Mouse (Mus musculus): ENCODE measurements at regions not wholly inside any gene's neighbourhood (a gene's known extent, or its start where the extent isn't known, plus 50 kb on each side); places are given as distances from the start of the nearest gene placed in this dataset.

DNA sequence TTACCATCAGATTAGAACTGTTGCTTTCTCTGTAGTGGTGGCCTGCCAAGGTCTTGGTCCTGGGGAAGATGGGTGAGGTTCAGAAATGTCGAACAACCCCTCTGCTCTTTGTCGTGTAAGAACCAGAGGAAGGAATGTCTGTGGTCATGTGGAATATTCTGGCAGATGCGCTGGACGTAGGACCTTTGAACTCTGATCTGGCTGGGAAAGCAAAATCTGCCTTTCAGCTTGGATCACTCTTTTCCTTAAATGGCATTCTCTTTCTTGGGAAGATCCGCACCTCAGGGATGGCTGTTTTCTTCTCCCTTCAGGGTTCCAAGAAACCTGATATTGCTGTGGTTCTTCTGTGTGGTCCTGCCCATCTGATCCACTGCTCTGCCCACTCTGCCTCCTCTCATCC lies 155.8 kb upstream of the Jun start:
- intact Hi-C loops (cut with DNase I): no loop called here

DNA sequence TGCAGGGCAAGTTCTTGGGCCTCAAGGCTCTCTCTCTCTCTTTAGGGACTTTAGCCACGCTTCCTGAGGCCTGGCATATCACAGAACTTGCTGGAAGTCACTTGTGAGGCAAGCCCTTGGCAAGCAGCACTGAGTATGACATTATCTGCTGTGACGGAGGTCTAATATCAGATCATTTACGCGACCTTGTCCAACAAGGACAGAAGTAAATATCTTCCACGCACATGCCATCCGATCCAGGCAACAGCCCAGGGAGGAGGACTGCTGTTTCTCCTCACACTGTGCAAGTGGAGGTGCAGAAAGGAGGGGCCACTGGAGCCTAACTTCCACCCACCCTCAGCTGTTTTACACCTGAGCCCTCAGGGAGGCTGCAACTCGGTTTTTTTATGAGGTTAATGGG lies 156.8 kb upstream of the Jun start:
- DNase-seq (ENCODE audit: low spot score in 2 of 2): no peak
- intact Hi-C loops (cut with DNase I): no loop called here

More for the DNA sequence above, 155.8 kb upstream of the Jun start:
- DNase-seq (ENCODE audit: low spot score in 2 of 2): no peak

DNA sequence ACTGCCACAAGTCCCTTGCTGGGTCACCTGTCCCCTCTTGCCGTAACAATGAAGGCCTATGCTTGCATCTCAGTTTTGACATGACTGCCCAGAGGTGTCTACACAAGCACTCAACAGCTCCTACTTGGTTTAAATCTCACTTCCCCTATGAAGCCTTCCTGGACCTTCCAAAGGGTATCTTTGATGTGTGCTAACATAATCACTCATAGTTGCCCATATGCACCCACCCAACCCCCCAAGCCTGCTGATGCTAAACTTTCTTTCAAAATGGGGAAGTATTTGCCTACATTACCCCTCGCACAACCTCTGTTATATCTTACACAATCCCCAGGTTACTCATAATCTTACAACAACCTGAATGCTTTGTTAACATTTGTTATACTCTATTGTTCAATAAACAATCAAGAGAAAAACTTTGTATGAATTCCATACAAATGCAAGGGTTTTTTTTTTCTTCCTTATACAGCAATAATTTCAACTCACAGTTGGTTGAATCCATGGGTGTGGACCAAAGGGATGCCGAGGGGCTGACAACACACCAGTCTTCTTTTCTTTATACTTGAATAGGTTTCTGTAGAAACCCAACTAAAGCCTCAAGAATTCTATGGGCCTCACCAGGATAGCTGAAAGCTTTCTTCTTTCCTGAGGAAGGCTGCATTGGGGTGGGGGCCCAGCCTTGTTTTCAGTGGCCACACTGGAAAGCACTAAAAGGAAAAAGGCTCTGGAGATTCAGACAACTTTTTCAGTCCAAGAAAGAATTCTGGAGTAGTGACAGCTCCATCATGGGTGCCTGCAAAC lies 157.5 kb upstream of the Jun start:
- intact Hi-C loops (cut with DNase I): no loop called here
- no peak for DNase-seq (ENCODE audit: low spot score in 2 of 2)

DNA sequence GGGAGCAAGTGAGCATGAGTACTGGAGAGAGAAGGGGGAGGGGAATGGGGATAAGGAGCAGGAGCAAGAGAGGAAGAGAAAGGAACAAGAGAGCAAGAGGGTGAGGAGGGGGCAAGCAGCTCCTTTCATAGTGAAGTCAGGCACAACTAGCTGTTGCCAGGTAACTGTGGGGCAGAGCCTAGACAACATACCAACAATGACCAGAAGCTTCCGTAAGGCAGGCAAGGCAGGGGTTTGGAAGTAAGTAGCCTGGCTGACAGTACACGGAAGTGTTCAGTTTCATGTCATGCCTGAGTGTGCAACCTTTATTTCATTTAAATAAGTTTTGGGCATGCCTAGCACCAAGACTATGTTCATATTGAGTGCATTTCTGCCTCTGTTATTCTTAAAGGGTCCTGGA lies 160.5 kb upstream of the Jun start:
- DNase-seq (ENCODE audit: low spot score in 2 of 2): no peak
- intact Hi-C loops (cut with DNase I): no loop called here

DNA sequence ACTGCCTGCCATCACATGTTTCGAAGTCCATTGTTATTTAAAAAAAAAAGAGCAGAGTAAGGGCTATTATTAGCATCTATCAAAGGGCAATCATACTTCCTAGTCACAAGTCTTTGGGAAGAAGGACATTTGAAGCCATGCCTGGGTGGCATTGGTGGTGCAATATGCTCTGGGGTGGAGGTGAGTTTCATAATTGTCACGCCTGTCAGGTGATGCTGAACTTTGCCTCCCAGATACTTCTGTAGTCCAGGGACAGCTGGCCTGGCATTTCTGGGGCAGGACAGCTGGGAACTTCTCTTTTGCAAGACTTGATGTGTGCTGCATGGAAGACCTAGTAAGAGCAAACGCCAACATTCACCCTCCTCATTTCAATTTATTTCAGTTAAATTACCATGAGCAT lies 161.0 kb upstream of the Jun start:
- no peak for DNase-seq (ENCODE audit: low spot score in 2 of 2)

DNA sequence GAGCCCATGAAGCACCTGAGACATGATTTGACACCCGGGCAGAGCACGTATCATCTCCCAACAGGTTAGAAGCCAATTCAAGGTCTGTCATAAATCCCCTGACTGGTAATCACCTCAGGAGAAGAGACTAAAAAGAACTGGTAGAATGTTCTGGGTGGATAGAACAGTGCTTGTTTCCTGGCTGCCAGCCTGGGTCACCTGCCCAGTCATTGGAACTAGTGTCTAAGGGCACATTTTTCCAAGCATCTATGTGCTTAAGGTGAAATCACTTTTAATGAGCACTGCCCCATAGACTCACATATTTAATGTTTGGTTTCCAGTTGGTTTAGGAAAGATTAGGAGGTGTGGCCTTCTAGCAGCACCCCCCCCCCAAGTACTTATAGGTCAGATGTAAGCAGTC lies 162.0 kb upstream of the Jun start:
- intact Hi-C loops (cut with DNase I): no loop called here
- no peak for DNase-seq (ENCODE audit: low spot score in 2 of 2)

More for the DNA sequence above, 161.0 kb upstream of the Jun start:
- intact Hi-C loops (cut with DNase I): no loop called here

DNA sequence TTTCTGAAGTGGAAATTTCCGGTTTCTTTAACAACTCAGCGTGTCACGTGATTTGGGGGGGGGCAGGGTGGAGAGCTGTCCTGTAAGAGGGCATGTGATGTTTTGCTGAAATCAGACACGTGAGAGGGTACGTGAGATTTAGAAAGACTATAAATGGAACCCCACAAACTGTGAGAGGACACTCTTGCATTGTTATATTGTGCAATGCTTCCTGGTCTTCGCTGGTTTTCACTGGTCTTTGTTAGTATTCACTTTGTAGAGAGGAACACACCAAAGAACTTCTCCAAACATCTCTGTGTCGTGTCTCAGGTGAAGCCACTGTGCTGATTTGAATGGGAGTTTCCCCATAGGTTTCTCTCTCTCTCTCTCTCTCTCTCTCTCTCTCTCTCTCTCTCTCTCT lies 163.2 kb upstream of the Jun start:
- intact Hi-C loops (cut with DNase I): no loop called here
- DNase-seq (ENCODE audit: low spot score in 2 of 2): no peak

DNA sequence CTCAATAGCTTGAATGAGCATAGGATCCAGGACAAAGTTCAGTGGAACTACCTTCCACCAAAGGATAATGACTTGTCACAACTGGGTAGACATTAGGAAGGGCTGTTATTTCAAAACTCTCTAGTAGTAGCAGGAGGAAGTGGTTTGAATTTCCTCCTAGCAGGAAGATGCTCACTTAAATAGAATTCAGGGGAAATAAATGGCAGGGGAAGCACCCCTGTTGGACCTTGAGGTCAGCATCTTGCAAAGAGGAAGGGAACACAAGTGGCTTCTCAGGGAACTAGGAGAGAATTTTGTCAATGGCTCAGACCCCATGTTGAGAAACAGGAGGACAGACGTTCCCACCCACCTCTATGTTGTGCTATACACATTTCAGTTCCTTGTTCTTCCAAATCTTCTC lies 178.4 kb upstream of the Jun start:
- DNase-seq (ENCODE audit: low spot score in 2 of 2): peak in 1 of 2 experiments; percentile 6
- intact Hi-C loops (cut with DNase I): no loop called here

DNA sequence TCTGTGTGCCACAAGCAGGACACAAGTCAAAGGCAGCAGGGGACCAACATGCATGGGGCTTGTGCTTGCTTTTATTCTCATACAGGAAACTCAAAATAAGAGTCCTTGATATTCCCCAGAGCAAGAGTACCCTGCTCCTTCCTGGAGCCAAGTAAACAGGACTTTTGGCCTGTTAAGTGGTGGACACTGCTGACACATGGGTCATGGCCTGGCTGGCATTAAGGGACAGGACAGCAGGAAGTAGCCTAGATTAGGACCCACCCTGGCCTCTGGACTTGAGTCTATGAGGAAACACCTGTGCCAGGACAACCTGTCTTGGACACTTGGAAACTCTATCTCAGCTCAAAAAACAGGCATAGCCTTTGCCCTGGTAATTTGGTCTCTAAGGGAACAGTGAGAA lies 181.0 kb upstream of the Jun start:
- DNase-seq (ENCODE audit: low spot score in 2 of 2): no peak
- intact Hi-C loops (cut with DNase I): no loop called here

DNA sequence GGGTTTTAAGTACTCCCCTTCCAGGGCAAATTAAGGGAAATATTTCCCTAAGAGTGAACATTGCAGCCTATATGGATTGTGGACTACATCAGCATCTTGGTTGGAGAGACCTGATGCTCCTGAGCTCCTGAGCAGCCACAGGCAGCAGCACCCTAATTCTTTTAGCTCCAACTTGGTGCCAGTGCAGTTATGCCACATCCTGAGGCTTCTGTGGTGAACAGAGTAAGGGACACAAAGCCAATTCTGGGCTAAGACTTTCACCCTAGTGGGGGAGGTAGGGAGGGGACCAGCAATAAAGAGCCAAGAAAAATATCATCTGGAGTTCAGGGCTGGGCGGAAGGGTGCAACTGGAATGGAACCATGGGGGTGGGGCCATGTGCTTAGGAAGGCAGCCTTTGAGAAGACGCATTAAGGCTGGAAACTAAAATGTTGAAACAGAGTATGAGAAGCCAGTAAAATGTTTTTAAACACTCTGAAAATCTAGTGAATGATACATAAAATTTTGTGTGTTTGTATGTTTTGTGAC lies 182.1 kb upstream of the Jun start:
- no peak for DNase-seq (ENCODE audit: low spot score in 2 of 2)
- intact Hi-C loops (cut with DNase I): no loop called here

DNA sequence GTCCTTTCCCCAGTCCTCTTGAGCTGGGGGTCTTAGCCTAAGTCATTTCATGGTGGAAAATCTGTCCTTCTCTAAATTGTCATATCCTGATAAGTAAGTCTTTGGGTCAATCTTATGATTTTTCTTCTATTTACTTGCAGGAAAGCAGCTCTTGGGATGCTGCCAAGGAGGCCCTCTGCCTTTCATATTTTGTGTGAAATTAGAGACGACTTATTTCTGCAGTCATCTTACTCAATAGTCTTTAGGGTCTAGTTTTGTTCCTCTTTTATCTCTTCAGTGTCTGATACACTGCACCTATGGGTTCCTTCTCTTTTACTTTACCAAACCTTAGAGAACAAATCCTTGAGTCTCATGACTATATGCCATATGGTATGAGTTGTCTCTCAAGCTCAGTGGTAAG lies 196.0 kb upstream of the Jun start:
- intact Hi-C loops (cut with DNase I): no loop called here
- no peak for DNase-seq (ENCODE audit: low spot score in 2 of 2)

DNA sequence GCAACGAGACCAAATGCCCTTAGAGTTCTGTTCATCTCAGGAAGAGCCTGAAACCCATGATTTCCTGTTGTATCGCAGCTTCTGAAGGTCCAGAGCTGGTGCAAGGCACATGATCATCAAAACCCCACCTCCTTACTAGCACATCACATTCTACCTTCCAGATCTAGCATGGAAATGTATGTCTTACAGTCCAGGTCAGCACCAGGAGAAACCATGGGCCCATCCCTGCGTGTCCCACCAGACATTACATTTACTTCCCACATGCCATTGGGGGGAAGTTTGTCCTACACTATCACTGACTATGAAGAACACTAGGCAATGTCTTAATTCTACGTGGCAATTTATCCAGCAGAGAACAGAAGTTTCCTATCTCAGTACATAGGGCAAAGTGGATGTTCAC lies 197.0 kb upstream of the Jun start:
- intact Hi-C loops (cut with DNase I): no loop called here
- no peak for DNase-seq (ENCODE audit: low spot score in 2 of 2)

DNA sequence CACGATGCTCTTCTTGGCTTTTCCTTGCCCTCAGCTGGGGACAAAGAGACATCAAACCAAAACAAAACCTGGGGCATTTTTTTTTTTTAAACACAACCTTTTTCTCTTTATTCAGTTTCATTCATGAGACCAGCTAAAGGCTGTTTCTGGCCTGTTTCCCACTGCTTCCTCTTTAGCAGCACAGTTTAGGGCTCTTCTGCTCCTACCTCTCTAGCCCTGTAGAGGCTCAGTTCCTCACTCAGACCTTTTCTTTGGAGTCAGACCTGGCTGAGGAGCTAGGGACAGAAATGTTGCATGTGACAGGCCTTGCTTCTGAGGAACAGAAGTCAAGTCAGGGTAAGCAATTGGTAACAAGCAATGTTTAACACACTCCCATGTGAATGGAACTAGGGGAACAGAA lies 198.1 kb upstream of the Jun start:
- DNase-seq (ENCODE audit: low spot score in 2 of 2): no peak
- intact Hi-C loops (cut with DNase I): no loop called here

DNA sequence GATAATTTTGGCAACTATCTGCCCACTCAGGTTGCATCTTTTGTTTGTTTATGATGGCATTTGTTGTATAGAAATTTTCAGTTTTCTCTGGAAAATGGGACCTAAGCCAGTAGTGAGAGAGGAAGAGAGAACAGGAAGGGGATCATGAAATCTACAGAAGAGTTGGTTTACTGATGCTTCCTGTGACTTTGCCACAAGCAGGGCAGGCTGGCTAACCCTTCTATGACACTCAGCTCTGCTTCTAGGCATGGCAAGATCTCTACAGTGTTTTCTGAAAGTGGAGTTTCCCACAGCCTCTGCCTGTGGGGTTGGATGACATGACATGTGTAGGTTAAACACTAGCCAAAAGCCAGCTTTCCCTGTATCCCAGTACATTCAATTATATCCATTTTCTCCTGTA lies 217.7 kb upstream of the Jun start:
- intact Hi-C loops (cut with DNase I): no loop called here
- DNase-seq (ENCODE audit: low spot score in 2 of 2): no peak

DNA sequence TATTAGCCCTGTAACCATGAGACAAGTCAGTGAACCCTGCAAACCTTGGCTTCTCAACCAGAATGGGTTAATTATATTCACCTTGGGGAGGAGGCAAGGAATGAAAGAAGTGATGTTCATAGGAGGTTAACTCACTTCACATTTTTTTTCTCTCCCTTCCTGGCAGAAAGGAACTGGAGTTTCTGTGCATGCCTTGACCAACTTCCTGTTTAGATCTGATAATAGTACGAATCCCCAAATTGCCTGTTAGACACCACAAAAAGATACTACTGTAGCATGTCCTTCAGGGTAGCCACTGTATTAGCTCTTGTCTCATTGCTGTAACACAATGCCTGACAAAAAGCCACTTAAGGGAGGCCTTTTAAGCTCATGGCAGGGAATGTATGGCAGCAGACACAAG lies 218.4 kb upstream of the Jun start:
- DNase-seq (ENCODE audit: low spot score in 2 of 2): no peak
- intact Hi-C loops (cut with DNase I): no loop called here

DNA sequence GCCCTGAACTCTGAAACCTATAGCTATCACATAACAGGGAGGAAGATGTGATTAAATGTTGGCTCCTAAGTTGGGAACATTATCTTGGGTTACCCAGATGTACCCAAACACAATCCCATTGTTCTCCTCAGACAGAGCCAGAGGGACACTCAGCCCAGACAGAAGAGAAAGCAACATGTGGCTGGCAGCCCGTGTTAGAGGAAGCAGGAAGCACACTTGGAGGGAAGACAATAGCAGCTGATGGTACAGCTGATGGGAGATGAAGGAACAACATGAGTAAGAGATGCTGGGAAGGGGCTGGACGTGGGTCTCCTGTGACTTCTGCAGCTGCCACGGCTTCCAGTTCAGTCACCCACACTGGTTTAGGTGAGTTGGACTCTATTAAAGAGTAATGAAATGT lies 224.2 kb upstream of the Jun start:
- DNase-seq (ENCODE audit: low spot score in 2 of 2): no peak
- intact Hi-C loops (cut with DNase I): no loop called here

DNA sequence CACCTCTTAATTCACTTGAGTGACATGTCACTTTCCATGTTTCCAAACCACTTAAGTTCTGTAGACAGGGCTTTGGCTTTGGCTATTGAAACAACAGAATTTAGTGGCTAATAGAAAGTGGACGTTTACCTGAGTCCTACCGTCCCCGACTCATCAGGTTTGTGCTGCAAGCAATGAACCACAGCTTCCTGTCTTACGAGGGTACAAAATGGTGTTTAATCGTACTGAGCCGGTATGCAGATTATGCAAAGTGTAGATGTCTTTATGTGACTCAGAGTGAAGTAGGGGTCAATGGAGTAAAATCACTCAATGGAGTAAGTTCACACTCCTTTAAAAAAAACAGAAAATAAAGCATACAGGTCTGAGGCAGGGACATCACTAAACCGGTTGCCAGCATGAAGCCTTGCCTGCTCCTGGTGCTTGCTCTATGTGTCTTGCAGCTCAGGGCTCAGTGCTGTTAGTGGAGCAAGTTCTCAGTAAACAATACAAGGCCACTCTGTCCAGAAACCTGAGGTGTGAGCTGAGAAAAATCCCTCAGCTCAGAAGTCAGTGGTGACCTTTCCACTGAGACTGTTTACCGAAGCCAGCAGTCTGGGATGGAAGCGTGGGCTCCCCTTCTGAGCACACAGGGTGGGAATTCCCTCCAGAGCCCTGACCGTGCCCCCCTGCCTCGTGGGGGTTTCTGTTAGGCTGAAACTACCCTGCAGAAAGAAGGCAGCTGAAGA lies 226.1 kb upstream of the Jun start:
- DNase-seq (ENCODE audit: low spot score in 2 of 2): no peak
- intact Hi-C loops (cut with DNase I): no loop called here

DNA sequence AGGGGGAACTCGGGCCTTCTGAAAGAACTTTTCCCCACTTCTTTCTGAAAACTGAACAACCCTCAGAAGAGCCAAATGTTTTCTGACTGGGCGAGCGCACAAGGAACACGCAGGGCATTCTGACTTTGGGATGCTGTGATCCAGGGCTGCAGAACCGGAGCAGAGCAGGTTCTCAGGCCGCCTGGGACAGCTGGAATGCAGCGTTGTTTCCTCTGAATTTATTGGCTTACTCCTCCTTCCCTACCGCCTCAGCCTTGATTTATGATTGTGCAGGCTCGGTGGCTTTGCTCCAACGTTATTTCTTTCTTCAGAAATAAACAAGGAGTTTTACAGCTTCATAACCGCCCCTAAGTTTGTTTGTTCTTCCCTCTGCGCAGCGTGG lies 226.7 kb upstream of the Jun start:
- DNase-seq (ENCODE audit: low spot score in 2 of 2): no peak
- intact Hi-C loops (cut with DNase I): no loop called here

DNA sequence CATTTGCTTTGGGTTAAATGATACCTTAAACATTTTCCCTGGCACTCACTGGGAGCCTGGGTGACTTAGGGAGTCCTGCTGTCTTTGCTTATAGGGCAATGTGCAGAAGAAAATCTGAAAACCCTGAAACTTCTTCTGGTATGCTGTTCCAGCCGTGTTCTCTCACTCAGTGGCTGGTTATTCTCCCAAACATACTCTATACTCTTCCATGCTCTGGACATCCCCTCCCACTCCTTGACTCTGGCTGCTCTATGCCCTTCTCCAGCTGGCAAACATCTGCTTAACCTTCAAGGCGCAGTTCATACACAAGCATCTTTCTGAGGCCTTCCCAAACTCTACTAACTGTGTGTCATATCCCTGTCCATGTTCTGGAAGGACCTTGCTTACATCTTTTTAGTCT lies 227.2 kb upstream of the Jun start:
- no peak for DNase-seq (ENCODE audit: low spot score in 2 of 2)
- intact Hi-C loops (cut with DNase I): no loop called here

DNA sequence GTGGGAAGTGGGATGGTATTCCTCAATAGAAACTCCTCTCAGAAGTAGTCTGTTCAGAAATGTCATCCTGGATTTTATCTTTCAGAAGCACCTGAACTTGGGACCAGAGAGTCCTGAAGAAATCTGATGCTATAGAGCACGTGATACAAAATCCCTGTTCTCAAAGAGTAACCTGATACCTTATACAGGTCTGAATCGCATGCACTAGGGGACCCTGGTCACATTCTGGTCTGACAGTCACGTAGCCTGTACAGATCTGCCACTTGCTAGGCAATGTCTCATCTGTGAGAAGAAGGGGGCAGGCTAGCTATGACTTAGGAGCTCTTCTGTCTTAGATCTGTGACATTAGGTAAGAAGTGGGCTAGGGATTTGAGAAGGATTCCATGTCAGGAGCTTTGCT lies 230.1 kb upstream of the Jun start:
- intact Hi-C loops (cut with DNase I): no loop called here
- DNase-seq (ENCODE audit: low spot score in 2 of 2): no peak

DNA sequence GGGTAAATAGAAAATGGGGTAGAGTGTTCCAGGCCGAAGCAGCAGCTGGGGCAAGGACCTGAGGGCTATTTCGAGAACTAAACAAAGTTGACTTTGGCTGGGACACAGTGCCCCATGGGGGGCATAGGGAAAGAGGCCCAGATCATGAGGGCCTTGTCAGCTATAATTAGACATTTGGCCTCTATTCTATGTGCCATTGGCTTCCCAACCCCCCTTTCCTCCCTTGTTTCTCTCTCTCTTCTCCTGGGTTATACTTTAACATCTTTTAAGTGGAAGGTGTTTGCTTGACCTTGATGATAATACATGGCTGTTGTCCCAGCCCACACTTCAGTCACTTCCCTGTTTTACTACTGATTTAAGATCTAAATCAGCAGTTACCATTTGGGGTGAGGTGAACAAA lies 231.8 kb upstream of the Jun start:
- intact Hi-C loops (cut with DNase I): no loop called here
- no peak for DNase-seq (ENCODE audit: low spot score in 2 of 2)

All from left cerebral cortex, postnatal 25 days (tissue).